Mouse (Mus musculus) midbrain, embryonic 13.5 days (tissue): Measurements from ENCODE around the gene Wipf3. TPM values are rescaled to one million over a fixed set of nuclear protein-coding genes. Genes with fewer than 3 reads are reported as not detected.
A peak's percentile ranks its signal among the peaks of the same experiment; 100 is the strongest.

ENCODE experiments used
- ATAC-seq: fragments of 200-750 bp; cut with Nextera tagmentation; 2 replicates; pipeline ENCODE4 v1.8.0; 2017; ENCODE audit warnings: mild to moderate bottlenecking, moderate TSS enrichment, moderate library complexity
- H3K27ac ChIP-seq: fragments of 300-500 bp; sonication (generic); 2 replicates; pipeline ENCODE4 v1.5.1; 2015; ENCODE audit warnings: inconsistent platforms, mild to moderate bottlenecking, moderate library complexity
- H3K27me3 ChIP-seq: fragments of 300-500 bp; sonication (generic); 2 replicates; pipeline ENCODE4 v1.6.1; 2015; ENCODE audit warnings: mild to moderate bottlenecking, inconsistent platforms
- H3K36me3 ChIP-seq: fragments of 300-500 bp; sonication (generic); 2 replicates; pipeline ENCODE4 v1.6.1; 2015; ENCODE audit warnings: mild to moderate bottlenecking, inconsistent platforms
- H3K4me1 ChIP-seq: fragments of 300-500 bp; sonication (generic); replicated peaks from 2 replicates; pipeline ENCODE4 v1.6.1; 2015; ENCODE audit warnings: inconsistent platforms
- H3K4me2 ChIP-seq: fragments of 300-500 bp; sonication (generic); replicated peaks from 2 replicates; pipeline ENCODE4 v1.6.1; 2015; ENCODE audit warnings: moderate library complexity, mild to moderate bottlenecking, inconsistent platforms
- H3K4me3 ChIP-seq: fragments of 300-500 bp; sonication (generic); replicated peaks from 2 replicates; pipeline ENCODE4 v1.5.1; 2015; ENCODE audit warnings: mild to moderate bottlenecking, inconsistent platforms
- H3K9ac ChIP-seq: fragments of 300-500 bp; sonication (generic); replicated peaks from 2 replicates; pipeline ENCODE4 v1.6.1; 2015; ENCODE audit warnings: mild to moderate bottlenecking, inconsistent platforms
- H3K9me3 ChIP-seq: fragments of 300-500 bp; sonication (generic); 2 replicates; pipeline ENCODE4 v1.6.1; 2016; ENCODE audit warnings: mild to moderate bottlenecking, inconsistent platforms
- WGBS: fragments of 180-500 bp; shearing (Covaris S2); methylation state at CpG from one replicate; pipeline ENCODE4 v1.1.7; 2015; 5-methylcytosine and 5-hydroxymethylcytosine counted together
- polyA plus RNA-seq: library from polyadenylated mRNA; unstranded; fragments of >200 nt; fragmentation: Nextera tagmentation; extraction: Ambion mirVana; gene quantifications from 2 replicates; pipeline ENCODE4 v1.2.1, GENCODE M21; 2015

Wipf3 gene
- polyA plus RNA-seq, 1 experiment from 2014 or later = 3.0 TPM

DNA sequence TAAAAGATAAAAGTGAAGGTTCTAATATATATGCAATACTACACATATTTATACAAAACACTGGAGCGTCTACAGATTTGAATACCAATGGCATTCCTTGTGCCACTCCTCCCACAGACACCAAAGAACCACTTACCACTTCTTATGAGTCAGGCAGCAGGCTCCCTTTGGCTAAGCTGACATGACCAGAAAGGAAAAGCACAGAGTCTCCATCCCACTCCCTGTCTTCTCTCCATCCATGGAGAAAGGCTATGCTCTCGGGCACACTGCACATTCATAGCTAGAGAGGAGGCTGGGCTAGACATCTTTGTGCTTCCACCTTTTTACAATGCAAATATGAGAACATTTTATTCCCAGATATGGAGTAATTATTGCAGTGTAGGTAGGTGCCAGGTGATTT is 27.9 kb upstream of the Wipf3 start:
- WGBS = 65% methylated on average over 2 of the region's 2 CpGs
- Histone ChIP-seq H3K4me1 (peaks cover 10% of the 10 kb centered on the region; the same call in 1 of the 2 replicates), H3K4me2 (no peak overlapping the region), H3K9ac (no peak overlapping the region), H3K27me3 (no peaks in the 10 kb centered on the region), H3K36me3 (no peaks in the 10 kb centered on the region), H3K9me3 (no peaks in the 10 kb centered on the region), H3K4me3 (no peak overlapping the region), H3K27ac (no peak overlapping the region)
- ATAC-seq = no peak

DNA sequence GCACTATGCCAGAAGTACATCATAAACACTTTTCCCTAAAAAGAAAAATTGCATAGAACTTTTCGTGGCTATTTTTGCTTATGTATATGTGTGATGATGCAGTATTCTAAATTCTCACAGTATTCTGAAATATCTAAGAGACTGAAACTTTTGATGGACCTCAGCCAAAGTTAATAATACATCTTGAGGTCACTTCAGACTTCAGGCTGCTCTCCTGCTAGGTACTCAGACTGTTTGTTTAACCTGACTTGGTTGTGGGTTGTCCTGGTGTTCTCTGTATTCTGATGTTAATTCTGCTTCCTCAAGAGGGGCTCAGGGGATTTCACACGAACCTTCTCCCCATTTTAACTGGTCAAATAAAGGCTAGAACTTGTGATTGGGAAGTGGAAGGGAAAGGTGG is 24.5 kb upstream of the Wipf3 start:
- H3K27ac ChIP-seq = no peak overlapping the region
- no peak overlapping the region for H3K9ac ChIP-seq
- H3K4me2 ChIP-seq = no peak overlapping the region
- H3K27me3 ChIP-seq = no peaks in the 10 kb centered on the region
- no peaks in the 10 kb centered on the region for H3K36me3 ChIP-seq
- H3K9me3 ChIP-seq = no peaks in the 10 kb centered on the region
- WGBS = 60% methylated on average over 2 of the region's 2 CpGs
- no peaks in the 10 kb centered on the region for H3K4me1 ChIP-seq
- no peak for ATAC-seq
- H3K4me3 ChIP-seq = no peak overlapping the region

DNA sequence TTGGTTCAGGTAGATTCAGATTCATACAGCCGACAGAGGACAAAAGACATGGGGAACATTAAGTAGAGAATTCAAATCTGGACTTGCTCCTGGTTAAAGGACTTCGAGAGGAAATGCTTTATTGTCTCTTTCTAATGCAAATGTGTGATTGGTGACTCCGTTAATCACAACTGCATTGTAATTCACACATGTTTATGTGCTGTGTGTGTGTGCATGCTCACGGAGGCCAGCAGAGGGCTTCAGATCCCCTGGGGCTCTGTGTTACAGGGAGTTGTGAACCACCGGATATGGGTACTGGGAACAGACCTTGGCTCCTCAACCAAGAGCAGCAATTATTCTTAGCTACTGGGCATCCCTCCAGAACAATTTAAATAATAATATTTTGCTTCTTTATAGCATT is 23.3 kb upstream of the Wipf3 start:
- H3K9me3 ChIP-seq = no peaks in the 10 kb centered on the region
- WGBS = 90% methylated on average over 5 of the region's 5 CpGs
- ATAC-seq = no peak
- H3K4me2 ChIP-seq = no peak overlapping the region
- H3K27ac ChIP-seq = no peak overlapping the region
- H3K27me3 ChIP-seq = no peaks in the 10 kb centered on the region
- no peaks in the 10 kb centered on the region for H3K36me3 ChIP-seq
- no peak overlapping the region for H3K4me3 ChIP-seq
- H3K4me1 ChIP-seq = no peaks in the 10 kb centered on the region
- H3K9ac ChIP-seq = no peak overlapping the region

DNA sequence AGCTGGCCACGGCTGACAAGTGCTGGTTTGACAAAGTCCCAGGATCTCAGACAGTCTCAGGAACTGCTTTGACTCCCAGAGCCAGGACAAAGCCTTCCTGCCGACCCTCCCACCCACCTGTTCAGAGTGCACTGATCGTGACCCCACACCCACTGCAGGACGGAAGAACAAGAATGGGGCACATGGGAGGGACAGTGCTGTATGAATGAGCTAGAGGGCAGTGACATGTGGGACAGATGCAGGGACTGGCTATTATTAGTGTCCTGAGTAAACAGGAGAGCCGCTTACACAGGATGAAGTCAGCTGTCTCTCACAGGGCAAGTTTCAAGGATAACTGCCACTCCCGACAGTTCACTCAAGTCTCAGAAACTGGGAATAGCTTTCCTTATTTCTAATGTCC is 20.1 kb upstream of the Wipf3 start:
- Histone ChIP-seq H3K4me2 (no peak overlapping the region), H3K36me3 (no peaks in the 10 kb centered on the region), H3K4me3 (no peak overlapping the region), H3K4me1 (no peaks in the 10 kb centered on the region), H3K27ac (no peak overlapping the region), H3K27me3 (no peaks in the 10 kb centered on the region), H3K9me3 (no peaks in the 10 kb centered on the region), H3K9ac (no peak overlapping the region)
- 54% methylated on average over 6 of the region's 6 CpGs for WGBS
- no peak for ATAC-seq

DNA sequence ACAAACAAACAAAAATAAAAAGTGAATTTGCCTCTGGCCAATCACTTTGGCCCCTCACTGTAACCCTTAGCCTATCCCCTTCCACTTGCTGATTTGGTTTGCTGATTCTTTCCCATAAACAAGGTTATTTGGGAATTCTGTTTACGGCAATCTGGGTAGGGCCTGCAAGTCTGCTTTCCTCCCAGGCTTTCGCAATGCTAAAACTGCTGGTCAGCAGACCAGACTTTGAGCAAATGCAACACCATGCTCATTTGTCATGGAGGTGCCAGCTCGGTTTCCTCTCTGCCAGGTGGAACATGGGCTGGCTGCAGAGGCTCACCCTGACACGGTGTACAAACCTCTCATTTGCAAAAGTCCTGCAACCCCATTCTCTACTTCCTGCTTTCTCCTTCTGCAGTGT is 19.0 kb upstream of the Wipf3 start:
- no peak for ATAC-seq
- H3K9me3 ChIP-seq = no peaks in the 10 kb centered on the region; the same call in 1 of the 2 replicates
- no peak overlapping the region for H3K9ac ChIP-seq
- H3K4me3 ChIP-seq = no peak overlapping the region
- WGBS = 91% methylated on average over 4 of the region's 4 CpGs
- no peaks in the 10 kb centered on the region for H3K4me1 ChIP-seq
- no peak overlapping the region for H3K27ac ChIP-seq
- no peaks in the 10 kb centered on the region for H3K27me3 ChIP-seq
- no peak overlapping the region for H3K4me2 ChIP-seq
- no peaks in the 10 kb centered on the region for H3K36me3 ChIP-seq

DNA sequence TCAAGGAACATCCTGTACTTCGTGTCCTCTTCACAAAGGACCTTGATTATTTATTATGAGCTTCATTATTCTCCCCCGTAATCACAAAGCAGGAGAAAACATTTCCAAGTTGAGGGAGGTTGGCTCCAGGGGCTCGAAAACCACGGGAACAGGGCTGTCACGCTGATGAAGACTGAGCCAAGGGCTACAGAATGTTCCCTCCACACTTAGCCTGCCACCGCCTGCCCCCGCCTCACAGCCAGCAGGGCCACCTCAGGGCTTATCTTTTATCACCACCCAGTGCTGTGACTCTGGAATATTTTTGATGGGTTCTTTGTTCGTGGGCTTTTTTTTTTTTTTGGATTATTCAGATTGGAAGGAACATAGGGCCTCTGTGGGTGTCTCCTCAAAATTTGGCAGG is 17.8 kb upstream of the Wipf3 start:
- no peak for ATAC-seq
- Histone ChIP-seq H3K27ac (no peak overlapping the region), H3K4me3 (no peak overlapping the region), H3K36me3 (no peaks in the 10 kb centered on the region), H3K27me3 (no peaks in the 10 kb centered on the region), H3K4me1 (0 out of 2 replicates have a peak, but pooled peaks cover under 1% of the 10 kb centered on the region), H3K9me3 (no peaks in the 10 kb centered on the region; the same call in 1 of the 2 replicates), H3K4me2 (no peak overlapping the region), H3K9ac (no peak overlapping the region)
- WGBS = 79% methylated on average over 8 of the region's 8 CpGs

DNA sequence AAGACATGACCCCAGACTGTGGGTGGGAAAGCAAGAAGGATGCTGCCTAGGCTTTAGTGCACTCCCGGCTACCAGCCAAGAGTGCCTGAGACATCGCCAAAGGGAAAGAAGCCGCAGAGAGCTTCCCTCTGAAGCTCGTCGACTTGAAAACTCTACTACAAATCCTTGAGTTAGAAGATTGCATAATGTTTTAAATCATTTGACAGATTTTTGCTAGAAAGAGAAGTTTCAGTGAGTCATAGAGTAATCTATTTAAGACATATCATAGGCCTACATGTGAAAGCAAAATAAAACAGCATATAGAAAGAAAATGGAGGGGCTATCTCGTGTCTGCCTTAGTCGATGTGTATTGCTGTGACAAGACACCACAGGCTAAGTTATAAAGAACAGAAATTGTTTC is 16.5 kb upstream of the Wipf3 start:
- ATAC-seq = no peak
- no peak overlapping the region for H3K27ac ChIP-seq
- H3K36me3 ChIP-seq = no peaks in the 10 kb centered on the region
- H3K9me3 ChIP-seq = no peaks in the 10 kb centered on the region; the same call in 1 of the 2 replicates
- H3K4me2 ChIP-seq = no peak overlapping the region
- no peaks in the 10 kb centered on the region for H3K27me3 ChIP-seq
- no peak overlapping the region for H3K4me3 ChIP-seq
- 0 out of 2 replicates have a peak, but pooled peaks cover 6% of the 10 kb centered on the region for H3K4me1 ChIP-seq
- WGBS = 90% methylated on average over 7 of the region's 7 CpGs
- no peak overlapping the region for H3K9ac ChIP-seq

DNA sequence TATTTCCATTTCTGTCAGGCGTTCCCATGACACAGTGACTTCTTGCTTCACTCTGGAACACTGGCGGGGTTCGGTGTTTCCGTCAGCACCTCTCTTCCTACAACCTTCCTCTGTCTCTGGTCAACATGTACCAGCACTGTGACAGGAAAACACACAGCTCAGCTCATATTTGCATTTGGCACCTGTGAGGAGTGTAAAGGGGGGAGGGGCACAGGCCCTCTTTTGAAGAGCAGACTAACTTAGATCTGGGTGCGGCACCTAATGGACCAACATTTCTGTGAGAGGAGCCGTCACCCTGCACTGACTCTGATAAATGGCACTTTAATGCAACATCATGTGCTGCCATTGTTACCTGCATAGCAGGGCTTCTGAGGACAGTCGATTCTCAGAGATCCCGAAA is 4.2 kb upstream of the Wipf3 start:
- no peaks in the 10 kb centered on the region for H3K9me3 ChIP-seq
- no peaks in the 10 kb centered on the region for H3K36me3 ChIP-seq
- H3K27ac ChIP-seq = no peak overlapping the region
- no peak overlapping the region for H3K9ac ChIP-seq
- WGBS = 92% methylated on average over 8 of the region's 8 CpGs
- no peak overlapping the region for H3K4me2 ChIP-seq
- H3K27me3 ChIP-seq = peaks cover 19% of the 10 kb centered on the region
- ATAC-seq = no peak
- no peak overlapping the region for H3K4me3 ChIP-seq
- H3K4me1 ChIP-seq = peaks cover 5% of the 10 kb centered on the region

DNA sequence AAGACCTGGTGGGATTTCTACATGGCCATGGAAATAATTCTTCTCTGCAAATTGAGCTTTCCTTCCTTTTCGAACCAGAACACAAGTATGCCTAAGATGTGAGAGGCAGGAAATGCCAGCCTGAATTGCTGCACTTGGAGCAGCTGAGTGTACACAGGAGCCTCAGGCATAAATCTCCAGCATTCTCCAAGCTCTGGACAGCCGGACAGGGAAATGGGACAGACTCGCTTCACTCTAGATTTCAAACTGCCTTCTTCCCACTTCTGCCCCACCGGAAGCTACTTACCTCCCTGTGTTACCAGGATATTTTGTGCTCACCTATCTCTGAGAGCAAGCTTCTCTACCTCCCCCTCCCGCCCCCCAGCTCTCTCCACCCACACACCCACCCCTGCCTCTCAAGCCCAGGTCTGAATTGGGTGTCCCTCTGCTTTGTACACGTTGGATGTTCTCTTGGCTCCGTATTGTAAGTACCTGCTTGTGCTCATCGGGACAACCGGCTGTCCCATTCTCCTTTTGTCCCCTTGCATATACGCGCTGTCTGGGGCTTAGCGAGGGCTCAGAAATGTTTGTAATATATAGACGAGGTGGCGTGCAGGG is 455 bp upstream of the Wipf3 start:
- no peaks in the 10 kb centered on the region for H3K9me3 ChIP-seq
- peak overlapping the region; percentile 66 for H3K4me3 ChIP-seq
- peaks cover 23% of the 10 kb centered on the region for H3K4me1 ChIP-seq
- no peaks in the 10 kb centered on the region for H3K36me3 ChIP-seq
- H3K27me3 ChIP-seq = peaks cover 34% of the 10 kb centered on the region
- peak overlapping the region; percentile 91 for H3K4me2 ChIP-seq
- peak overlapping the region; percentile 79 for H3K9ac ChIP-seq
- peak; percentile 48; the same call in 1 of the 2 replicates for ATAC-seq
- peak overlapping the region; percentile 53; the same call in 1 of the 2 replicates for H3K27ac ChIP-seq
- 9% methylated on average over 14 of the region's 14 CpGs for WGBS

DNA sequence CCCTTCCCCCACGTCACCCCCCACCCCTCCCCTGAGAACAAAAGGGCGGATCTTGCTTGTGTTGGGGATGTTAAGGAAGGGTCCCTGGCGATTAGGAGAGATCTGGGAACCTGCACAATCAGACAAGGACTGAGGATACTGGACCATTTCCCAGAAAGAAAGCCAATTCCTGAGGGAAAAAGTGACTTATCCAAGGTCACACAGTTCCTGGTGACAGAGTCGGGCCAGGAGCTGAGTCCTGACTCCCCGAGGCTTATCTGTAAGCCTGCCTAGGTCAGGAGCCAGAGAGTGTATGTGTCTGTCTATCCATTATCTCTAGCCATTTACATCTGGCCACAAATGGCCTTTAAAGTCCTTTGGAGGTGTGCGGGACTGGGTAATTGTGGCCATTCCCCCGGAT is 818 bp downstream of the Wipf3 start:
- Histone ChIP-seq H3K9ac (peak overlapping the region; percentile 79), H3K4me3 (peak overlapping the region; percentile 66), H3K4me2 (peak overlapping the region; percentile 91), H3K27me3 (peaks cover 34% of the 10 kb centered on the region), H3K4me1 (peaks cover 29% of the 10 kb centered on the region), H3K9me3 (no peaks in the 10 kb centered on the region), H3K36me3 (no peaks in the 10 kb centered on the region), H3K27ac (no peak overlapping the region)
- ATAC-seq = no peak
- WGBS = 40% methylated on average over 7 of the region's 7 CpGs

DNA sequence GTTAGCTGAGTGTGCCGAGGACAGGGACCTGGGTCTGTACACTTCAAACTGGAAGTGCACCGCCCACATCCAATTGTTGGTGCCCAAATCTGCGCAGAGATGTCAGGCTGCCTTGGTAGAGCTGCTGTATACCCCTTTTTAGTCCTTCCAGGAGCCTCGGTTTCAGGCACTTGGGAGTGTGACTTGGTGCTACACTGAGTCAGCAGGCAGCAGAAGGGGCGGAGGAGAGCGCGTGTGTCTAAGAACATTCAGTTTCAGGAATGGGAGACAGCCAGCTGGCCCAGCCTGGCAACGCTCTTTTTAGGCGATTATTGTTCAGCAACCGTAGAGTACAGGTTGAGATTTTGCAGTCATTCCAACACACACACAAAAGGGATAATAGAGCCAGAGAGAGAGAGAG is 2.4 kb downstream of the Wipf3 start:
- H3K27ac ChIP-seq = no peak overlapping the region
- H3K27me3 ChIP-seq = peaks cover 32% of the 10 kb centered on the region
- no peaks in the 10 kb centered on the region for H3K36me3 ChIP-seq
- H3K4me3 ChIP-seq = no peak overlapping the region
- ATAC-seq = no peak
- WGBS = 54% methylated on average over 10 of the region's 10 CpGs
- peak overlapping the region; percentile 12 for H3K4me2 ChIP-seq
- H3K9ac ChIP-seq = 0 out of 2 replicates have a peak overlapping the region, but pooled peaks have one; percentile 25
- no peaks in the 10 kb centered on the region for H3K9me3 ChIP-seq
- H3K4me1 ChIP-seq = peaks cover 37% of the 10 kb centered on the region

DNA sequence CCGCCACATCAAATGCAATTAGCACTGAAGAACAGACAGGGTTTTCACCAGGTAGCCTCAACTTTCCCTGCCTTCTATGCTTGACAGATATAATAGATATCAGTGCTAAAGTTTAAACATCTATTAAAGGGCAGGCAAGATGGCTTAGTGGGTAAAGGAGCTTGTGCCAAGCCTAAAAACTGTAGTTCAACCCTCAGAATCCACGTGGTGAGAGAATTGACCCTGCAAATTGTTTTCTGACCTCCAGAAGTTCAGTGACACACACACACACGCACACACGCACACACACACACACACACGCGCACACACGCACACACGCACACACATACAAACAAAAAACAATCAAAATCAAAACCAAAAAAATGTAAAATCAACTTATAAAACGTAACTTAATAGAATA is 2.8 kb downstream of the Wipf3 start:
- Histone ChIP-seq H3K27me3 (peaks cover 28% of the 10 kb centered on the region), H3K4me3 (no peak overlapping the region), H3K4me1 (peaks cover 37% of the 10 kb centered on the region), H3K36me3 (no peaks in the 10 kb centered on the region), H3K9ac (no peak overlapping the region), H3K27ac (no peak overlapping the region), H3K9me3 (no peaks in the 10 kb centered on the region), H3K4me2 (no peak overlapping the region)
- WGBS = 84% methylated on average over 9 of the region's 9 CpGs
- ATAC-seq = no peak
